Mouse (Mus musculus) MEL (cell line): Measurements from ENCODE around the gene Spice1. TPM values are rescaled to one million over a fixed set of nuclear protein-coding genes. Genes with fewer than 3 reads are reported as not detected.

ENCODE experiments used
- DNase-seq: peaks from one replicate; pipeline ENCODE4 v3.0.0; 2011; ENCODE audit warnings: low read depth, low spot score
- H3K27ac ChIP-seq: 2 replicates; pipeline ENCODE4 v1.5.1; 2012; ENCODE audit warnings: low read depth, mild to moderate bottlenecking, control low read depth, low read length, moderate library complexity; ENCODE audit not compliant: control insufficient read depth
- H3K27me3 ChIP-seq, 2 experiments: fragments of 150-350 bp in 1 of 2; sonication (generic) in 1 of 2; 2 replicates each; pipeline ENCODE4 v1.6.1; 2012; ENCODE audit warnings: low read length in 2 of 2, mild to moderate bottlenecking in 2 of 2, improper control_type of control experiment in 1 of 2, moderate library complexity in 1 of 2; ENCODE audit not compliant: insufficient read depth in 2 of 2, control insufficient read depth in 1 of 2
- H3K36me3 ChIP-seq, 2 experiments: 2 replicates each; pipeline ENCODE4 v1.6.1; 2012 to 2014; ENCODE audit warnings: low read length in 2 of 2, improper control_type of control experiment in 1 of 2, inconsistent platforms in 1 of 2, mild to moderate bottlenecking in 1 of 2; ENCODE audit not compliant: insufficient read depth in 2 of 2, control insufficient read depth in 1 of 2
- H3K4me1 ChIP-seq, 2 experiments: fragments of 150-350 bp in 1 of 2; sonication (generic) in 1 of 2; 2 replicates each; pipeline ENCODE4 v1.6.1; 2012; ENCODE audit warnings: low read length in 2 of 2, improper control_type of control experiment in 1 of 2, mild to moderate bottlenecking in 1 of 2; ENCODE audit not compliant: insufficient read depth in 2 of 2, control insufficient read depth in 1 of 2
- H3K4me3 ChIP-seq, 2 experiments: fragments of 150-350 bp in 1 of 2; sonication (generic) in 1 of 2; 2 replicates each; pipeline ENCODE4 v1.5.1; 2012; ENCODE audit warnings: low read depth in 2 of 2, low read length in 2 of 2, mild to moderate bottlenecking in 2 of 2, moderate library complexity in 2 of 2, control low read depth in 1 of 2, improper control_type of control experiment in 1 of 2; ENCODE audit not compliant: control insufficient read depth in 1 of 2, insufficient read depth in 1 of 2
- H3K79me2 ChIP-seq: 2 replicates; pipeline ENCODE4 v1.6.1; 2012; ENCODE audit warnings: mild to moderate bottlenecking, low read length, moderate library complexity; ENCODE audit not compliant: control insufficient read depth, poor library complexity, insufficient read depth
- H3K9ac ChIP-seq: 2 replicates; pipeline ENCODE4 v1.6.1; 2012; ENCODE audit warnings: low read depth, mild to moderate bottlenecking, control low read depth, low read length, moderate library complexity; ENCODE audit not compliant: control insufficient read depth, poor library complexity, severe bottlenecking
- H3K9me3 ChIP-seq: fragments of 150-350 bp; sonication (generic); replicated peaks from 2 replicates; pipeline ENCODE4 v1.6.1; 2012; ENCODE audit warnings: mild to moderate bottlenecking, low read length, improper control_type of control experiment, moderate library complexity; ENCODE audit not compliant: insufficient read depth
- BHLHE40 ChIP-seq: IDR thresholded peaks from 2 replicates; pipeline ENCODE4 v1.6.1; 2012; ENCODE audit warnings: low read depth, mild to moderate bottlenecking, inconsistent platforms, low read length, improper control_type of control experiment, borderline replicate concordance
- CHD2 ChIP-seq: IDR thresholded peaks from 2 replicates; pipeline ENCODE4 v1.6.1; 2011; ENCODE audit warnings: low read length, improper control_type of control experiment
- CTCF ChIP-seq, 3 experiments: IDR thresholded peaks in 2 of 3; conservative IDR thresholded peaks in 1 of 3; 2 replicates each; pipeline ENCODE4 v1.5.1; 2011 to 2012; ENCODE audit warnings: low read length in 3 of 3, low read depth in 2 of 3, mild to moderate bottlenecking in 2 of 3, improper control_type of control experiment in 1 of 3, inconsistent platforms in 1 of 3, mixed read lengths in 1 of 3, moderate library complexity in 1 of 3; ENCODE audit not compliant: control insufficient read depth in 1 of 3, insufficient read depth in 1 of 3, poor library complexity in 1 of 3, severe bottlenecking in 1 of 3
- E2F4 ChIP-seq: IDR thresholded peaks from 2 replicates; pipeline ENCODE4 v1.6.1; 2011; ENCODE audit warnings: low read depth, low read length, improper control_type of control experiment, borderline replicate concordance
- ELF1 ChIP-seq: IDR thresholded peaks from 2 replicates; pipeline ENCODE4 v1.6.1; 2014; ENCODE audit warnings: low read depth, mild to moderate bottlenecking, inconsistent platforms, low read length, improper control_type of control experiment, moderate library complexity
- EP300 ChIP-seq, 2 experiments: IDR thresholded peaks; 2 replicates each; pipeline ENCODE4 v1.6.1; 2011; ENCODE audit warnings: improper control_type of control experiment in 2 of 2, low read length in 2 of 2, low read depth in 1 of 2, mild to moderate bottlenecking in 1 of 2
- ETS1 ChIP-seq: IDR thresholded peaks from 2 replicates; pipeline ENCODE4 v1.6.1; 2012; ENCODE audit warnings: low read depth, mild to moderate bottlenecking, inconsistent platforms, low read length, improper control_type of control experiment, moderate library complexity
- HCFC1 ChIP-seq: IDR thresholded peaks from 2 replicates; pipeline ENCODE4 v1.6.1; 2012; ENCODE audit warnings: low read depth, mild to moderate bottlenecking, inconsistent platforms, low read length, improper control_type of control experiment, moderate library complexity
- JUND ChIP-seq: IDR thresholded peaks from 2 replicates; pipeline ENCODE4 v1.6.1; 2011; ENCODE audit warnings: low read depth, mild to moderate bottlenecking, improper control_type of control experiment, low read length
- KAT2A ChIP-seq: conservative IDR thresholded peaks from 2 replicates; pipeline ENCODE4 v1.6.1; 2012; ENCODE audit warnings: low read depth, low read length, improper control_type of control experiment, inconsistent platforms
- MAFK ChIP-seq: IDR thresholded peaks from 2 replicates; pipeline ENCODE4 v1.6.1; 2011; ENCODE audit warnings: low read depth, mild to moderate bottlenecking, low read length, improper control_type of control experiment, borderline replicate concordance
- MEF2A ChIP-seq: IDR thresholded peaks from 2 replicates; pipeline ENCODE4 v1.6.1; 2014; ENCODE audit warnings: low read depth, mild to moderate bottlenecking, inconsistent platforms, low read length, improper control_type of control experiment; ENCODE audit not compliant: poor library complexity, insufficient replicate concordance, severe bottlenecking; ENCODE audit errors: extremely low read depth
- MYB ChIP-seq: IDR thresholded peaks from 2 replicates; pipeline ENCODE4 v1.6.1; 2011; ENCODE audit warnings: mild to moderate bottlenecking, low read depth, low read length, improper control_type of control experiment
- MYC ChIP-seq: IDR thresholded peaks from 2 replicates; pipeline ENCODE4 v1.6.1; 2011; ENCODE audit warnings: low read depth, mild to moderate bottlenecking, low read length, improper control_type of control experiment, moderate library complexity
- NELFE ChIP-seq: IDR thresholded peaks from 2 replicates; pipeline ENCODE4 v1.6.1; 2011; ENCODE audit warnings: low read depth, low read length, improper control_type of control experiment
- POLR2A ChIP-seq, 2 experiments: IDR thresholded peaks; 2 replicates each; pipeline ENCODE4 v1.6.1; 2011 to 2012; ENCODE audit warnings: low read length in 2 of 2, mild to moderate bottlenecking in 2 of 2, control low read depth in 1 of 2, improper control_type of control experiment in 1 of 2, low read depth in 1 of 2, moderate library complexity in 1 of 2; ENCODE audit not compliant: control insufficient read depth in 1 of 2, insufficient read depth in 1 of 2, poor library complexity in 1 of 2
- POLR2AphosphoS2 ChIP-seq: IDR thresholded peaks from 2 replicates; pipeline ENCODE4 v1.6.1; 2011; ENCODE audit warnings: low read length, improper control_type of control experiment
- POLR2AphosphoS5 ChIP-seq: IDR thresholded peaks from 2 replicates; pipeline ENCODE4 v1.6.1; 2012; ENCODE audit warnings: low read depth, borderline replicate concordance, mild to moderate bottlenecking, inconsistent platforms, low read length, moderate library complexity, mixed read lengths
- RAD21 ChIP-seq: IDR thresholded peaks from 2 replicates; pipeline ENCODE4 v1.6.1; 2011; ENCODE audit warnings: mild to moderate bottlenecking, low read depth, low read length, improper control_type of control experiment
- RCOR1 ChIP-seq: IDR thresholded peaks from 2 replicates; pipeline ENCODE4 v1.6.1; 2012; ENCODE audit warnings: low read depth, mild to moderate bottlenecking, inconsistent platforms, low read length, improper control_type of control experiment
- SIN3A ChIP-seq: IDR thresholded peaks from 2 replicates; pipeline ENCODE4 v1.6.1; 2012; ENCODE audit warnings: low read length, improper control_type of control experiment, inconsistent platforms
- TCF12 ChIP-seq: IDR thresholded peaks from 2 replicates; pipeline ENCODE4 v1.6.1; 2014; ENCODE audit warnings: low read depth, mild to moderate bottlenecking, inconsistent platforms, low read length, improper control_type of control experiment, moderate library complexity
- USF1 ChIP-seq: IDR thresholded peaks from 2 replicates; pipeline ENCODE4 v1.6.1; 2014; ENCODE audit warnings: low read depth, mild to moderate bottlenecking, inconsistent platforms, low read length, improper control_type of control experiment, moderate library complexity
- ZKSCAN1 ChIP-seq: IDR thresholded peaks from 2 replicates; pipeline ENCODE4 v1.6.1; 2012; ENCODE audit warnings: low read depth, mild to moderate bottlenecking, inconsistent platforms, low read length, improper control_type of control experiment, moderate library complexity
- ZNF384 ChIP-seq: IDR thresholded peaks from 2 replicates; pipeline ENCODE4 v1.6.1; 2012; ENCODE audit warnings: low read depth, mild to moderate bottlenecking, inconsistent platforms, low read length, improper control_type of control experiment
- polyA plus RNA-seq, 2 experiments: library from polyadenylated mRNA; stranded (reverse) in 1 of 2; unstranded in 1 of 2; fragments of >175 nt in 1 of 2; fragments of >200 nt in 1 of 2; gene quantifications; 2 replicates each; pipeline versions ENCODE4 v1.2.1 to v1.2.4; 2012; ENCODE audit warnings: low replicate concordance in 2 of 2, low read depth in 1 of 2; ENCODE audit not compliant: insufficient read length in 2 of 2, insufficient read depth in 1 of 2, missing spikeins in 1 of 2
- total RNA-seq: library from RNA; depleted of rRNA; stranded (reverse); fragments of 300-350 nt; gene quantifications from 2 replicates; pipeline ENCODE4 v1.2.3, GENCODE M21; 2012

Spice1 gene
- total and polyA plus RNA-seq, 3 experiments, result 14.8 to 24.1 TPM; not detected in 1

DNA sequence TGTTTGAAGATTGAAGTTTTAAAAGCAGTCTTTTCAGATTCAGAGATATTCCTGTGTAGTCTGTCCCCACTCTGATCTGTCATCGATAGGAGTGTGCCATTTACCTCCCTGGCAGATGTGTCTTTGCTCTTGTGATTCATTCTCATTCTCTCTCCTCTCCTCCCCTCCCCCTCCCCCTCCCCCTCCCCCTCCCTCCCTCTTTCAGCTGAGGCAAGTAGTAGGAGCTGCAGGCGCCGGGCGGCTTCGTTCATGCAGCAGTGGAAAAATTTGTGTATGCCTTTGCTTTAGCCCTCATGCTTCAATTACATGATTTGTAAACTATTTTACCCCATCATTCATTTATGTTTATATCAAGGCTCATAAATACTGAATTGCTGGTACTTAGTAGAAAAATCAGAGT is 34.7 kb downstream of the Spice1 start:
- no peak overlapping the region for H3K9ac ChIP-seq
- no peak for DNase-seq
- H3K36me3 ChIP-seq, result peaks cover 2 to 3% of the 10 kb centered on the region in 2 experiments; a peak in 2 of 4 replicates

DNA sequence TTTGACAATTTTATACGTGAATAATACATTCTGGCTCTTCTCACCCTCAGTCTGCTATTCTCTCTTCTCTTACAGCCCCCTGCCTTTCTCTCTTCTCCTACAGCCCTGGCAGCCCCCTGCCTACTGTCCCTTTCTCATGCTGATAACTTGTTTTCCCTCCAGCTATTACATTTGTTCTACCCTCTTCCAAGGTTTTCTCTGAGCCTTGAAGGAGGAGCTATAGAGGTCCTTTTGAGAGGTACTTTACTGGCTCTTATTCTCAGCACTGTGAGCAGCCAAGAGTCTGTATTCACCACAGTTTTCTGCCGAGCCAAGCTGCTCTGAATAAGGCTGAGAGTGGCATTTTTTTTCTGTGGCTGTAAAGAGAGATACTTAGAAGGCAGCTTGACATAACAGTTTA is 36.6 kb downstream of the Spice1 start:
- no peaks in the 10 kb centered on the region for H3K9me3 ChIP-seq
- H3K27me3 ChIP-seq, result no peaks in the 10 kb centered on the region
- no peaks in the 10 kb centered on the region for H3K79me2 ChIP-seq
- H3K27ac ChIP-seq, result no peak overlapping the region
- DNase-seq, result no peak
- H3K4me3 ChIP-seq, result no peak overlapping the region
- no peaks in the 10 kb centered on the region; a peak in 2 of 4 replicates for H3K4me1 ChIP-seq
- TF ChIP-seq MEF2A (no peak), ZNF384 (no peak), ELF1 (no peak), RAD21 (no peak), USF1 (no peak), RCOR1 (no peak), EP300 (IDR thresholded peaks at IDR 0.05; ENCODE audit: low read depth in 1 of 2, low read length in 2 of 2) (no peak), SIN3A (no peak)
- TF ChIP-seq, all 39 proteins: peak for 0
- H3K9ac ChIP-seq, result no peak overlapping the region
- H3K36me3 ChIP-seq, result peaks cover 2% of the 10 kb centered on the region in 2 experiments; a peak in 2 of 4 replicates

More for the DNA sequence above, 34.7 kb downstream of the Spice1 start:
- Histone ChIP-seq H3K27ac (no peak overlapping the region), H3K27me3 (no peaks in the 10 kb centered on the region), H3K4me1 (no peaks in the 10 kb centered on the region; a peak in 2 of 4 replicates), H3K9me3 (no peaks in the 10 kb centered on the region), H3K79me2 (no peaks in the 10 kb centered on the region), H3K4me3 (no peak overlapping the region)
- no peak for TF ChIP-seq POLR2A (IDR thresholded peaks at IDR 0.05; ENCODE audit: control insufficient read depth in 1 of 2, insufficient read depth in 1 of 2, low read depth in 1 of 2, low read length in 2 of 2, poor library complexity in 1 of 2)
- TF ChIP-seq KAT2A, result no peak
- TF ChIP-seq POLR2AphosphoS5, result no peak
- TF ChIP-seq NELFE, result no peak
- no peak for TF ChIP-seq SIN3A
- TF ChIP-seq TCF12, result no peak
- no peak for TF ChIP-seq CHD2
- TF ChIP-seq CTCF (IDR thresholded peaks at IDR 0.05 in 2 of 3, conservative IDR thresholded peaks at IDR 0.05 in 1 of 3; ENCODE audit: control insufficient read depth in 1 of 3, insufficient read depth in 1 of 3, low read depth in 2 of 3, low read length in 3 of 3, poor library complexity in 1 of 3, severe bottlenecking in 1 of 3), result no peak
- no peak for TF ChIP-seq MAFK
- TF ChIP-seq ETS1, result no peak
- no peak for TF ChIP-seq MYB
- TF ChIP-seq ZNF384, result no peak
- TF ChIP-seq MYC, result no peak
- TF ChIP-seq BHLHE40, result no peak
- no peak for TF ChIP-seq ZKSCAN1
- no peak for TF ChIP-seq HCFC1
- no peak for TF ChIP-seq POLR2AphosphoS2
- TF ChIP-seq JUND, result no peak
- TF ChIP-seq E2F4, result no peak
